Mouse (Mus musculus): Measurements from ENCODE around the gene Cercam. TPM values are rescaled to one million over a fixed set of nuclear protein-coding genes. Genes with fewer than 3 reads are reported as not detected.

Gene Cercam
- polyA plus RNA-seq, 1 experiment, result 21.0 TPM

DNA sequence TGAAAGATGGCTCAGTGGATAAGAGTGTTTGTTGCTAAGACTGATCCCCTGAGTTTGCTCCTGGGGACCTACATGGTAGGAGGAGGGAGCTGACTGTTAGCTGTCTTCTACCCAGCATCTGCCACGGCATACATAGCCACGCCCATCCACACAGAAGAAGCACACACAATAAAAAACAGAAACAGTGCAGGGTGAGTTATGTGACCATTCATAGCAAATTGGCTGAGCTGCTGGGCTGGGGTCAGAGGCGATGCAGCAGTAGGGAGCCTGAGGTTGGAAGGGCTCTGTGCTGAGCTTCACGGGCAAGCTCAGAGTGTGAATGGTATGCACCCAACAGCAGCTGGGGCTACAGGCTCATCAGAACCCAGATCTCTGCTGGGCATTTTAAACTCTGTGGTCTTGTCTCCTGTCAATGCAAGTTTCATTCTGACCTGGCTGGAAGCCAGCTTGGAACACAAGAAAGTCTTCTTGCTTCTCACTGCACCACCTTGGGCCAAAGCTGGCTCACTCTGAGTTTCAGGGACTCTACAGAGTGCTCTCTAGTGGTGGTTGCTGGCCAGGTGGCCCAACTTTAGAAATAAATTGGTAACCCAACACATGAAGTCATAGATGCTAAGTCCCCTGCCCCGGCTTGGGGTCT lies 19.0 kb upstream of the Cercam start:
- Histone ChIP-seq H3K4me1 (ENCODE audit: control insufficient read depth, insufficient read depth, low read length) (no peaks in the 10 kb centered on the region), H3K27ac (ENCODE audit: insufficient read depth, low read length) (no peak overlapping the region), H3K4me3 (ENCODE audit: insufficient read depth, low read length) (no peak overlapping the region)
- TF ChIP-seq CTCF (IDR thresholded peaks at IDR 0.05; ENCODE audit: extremely low read depth, insufficient read depth, low read length), result no peak

DNA sequence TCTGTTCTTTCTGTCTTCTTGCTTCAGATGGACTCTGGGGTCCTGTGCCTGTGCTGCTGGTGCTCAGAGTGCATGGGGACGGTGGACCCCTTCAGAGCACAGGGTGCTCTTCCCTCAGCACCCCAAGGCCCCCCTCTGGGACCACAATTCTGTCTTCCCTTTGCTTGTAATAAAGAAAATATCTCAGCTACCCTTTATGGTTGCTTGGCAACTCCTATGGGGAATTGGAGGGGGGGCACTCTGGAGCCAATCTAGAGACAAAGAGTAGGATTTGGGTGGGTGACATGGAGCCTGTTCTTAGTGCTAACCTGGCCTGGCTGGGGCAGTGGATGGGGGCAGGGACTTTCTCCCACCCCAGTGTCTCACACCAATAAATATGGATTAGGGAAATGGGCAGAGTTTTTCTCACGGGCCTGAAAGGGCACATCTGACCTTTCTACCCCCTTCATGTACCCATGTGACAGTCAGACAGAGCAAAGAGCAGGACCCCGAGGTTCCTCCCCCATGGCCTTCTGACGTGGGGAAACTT lies 15.9 kb upstream of the Cercam start:
- Histone ChIP-seq H3K4me1 (ENCODE audit: control insufficient read depth, insufficient read depth, low read length) (no peaks in the 10 kb centered on the region), H3K27ac (ENCODE audit: insufficient read depth, low read length) (peak overlapping the region; percentile 51; the same call in 1 of the 2 replicates), H3K4me3 (ENCODE audit: insufficient read depth, low read length) (no peak overlapping the region)
- TF ChIP-seq CTCF (IDR thresholded peaks at IDR 0.05; ENCODE audit: extremely low read depth, insufficient read depth, low read length), result no peak
- TF ChIP-seq POLR2A (IDR thresholded peaks at IDR 0.05; ENCODE audit: extremely low read depth, insufficient read depth, low read length), result no peak

DNA sequence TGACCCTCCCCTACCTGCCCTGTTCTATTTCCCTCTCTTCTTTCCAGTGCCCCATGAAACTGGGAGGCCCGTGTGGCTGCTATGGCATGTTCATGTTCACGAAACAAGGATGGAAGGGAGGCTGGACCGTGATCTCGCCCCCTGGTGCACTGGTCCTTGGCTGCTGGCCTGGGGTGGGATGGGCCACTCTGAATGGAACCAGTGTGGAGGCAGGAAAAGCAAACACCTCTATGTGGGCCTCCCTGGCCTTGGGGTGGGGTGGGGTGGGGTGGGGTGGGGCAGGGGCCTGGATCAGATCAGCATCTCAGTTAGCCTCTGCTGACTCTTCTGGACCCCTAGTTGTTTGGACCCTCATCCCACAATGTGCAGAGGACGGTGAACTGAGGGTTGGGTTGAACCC lies 15.2 kb upstream of the Cercam start:
- 0 out of 2 replicates have a peak overlapping the region, but pooled peaks have one; percentile 51 for H3K27ac ChIP-seq (ENCODE audit: insufficient read depth, low read length)
- no peak overlapping the region for H3K4me3 ChIP-seq (ENCODE audit: insufficient read depth, low read length)

DNA sequence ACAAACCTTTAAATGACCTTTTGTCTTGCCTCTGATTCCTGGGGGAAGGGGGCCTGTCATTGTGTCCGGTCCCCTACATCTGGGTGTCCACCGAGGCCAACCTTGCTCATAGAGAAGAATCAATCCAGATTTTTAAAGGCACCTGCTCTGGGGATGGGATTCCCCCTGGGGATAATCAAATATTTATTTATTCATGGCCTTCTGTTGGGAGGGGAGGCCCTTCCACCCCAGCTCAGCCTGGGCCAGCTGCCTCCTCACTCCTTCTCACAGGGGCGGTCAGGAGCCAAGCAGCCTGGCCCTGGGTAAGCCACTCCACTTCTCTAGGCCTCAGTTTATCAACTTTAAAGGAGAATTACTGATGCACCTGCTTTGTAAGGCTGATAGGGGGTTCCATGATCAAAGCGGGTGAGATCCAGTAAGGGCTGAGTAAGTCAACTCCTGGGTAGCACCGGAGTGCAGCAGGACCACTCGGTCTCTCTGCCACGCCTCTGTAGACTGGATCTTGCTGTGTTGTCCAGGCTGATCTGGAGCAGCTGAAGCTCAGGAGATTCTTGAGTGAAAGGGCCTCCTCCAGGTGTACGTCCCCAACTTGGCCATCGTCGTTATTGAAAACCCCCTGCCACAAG lies 13.3 kb upstream of the Cercam start:
- Histone ChIP-seq H3K4me1 (ENCODE audit: control insufficient read depth, insufficient read depth, low read length) (no peaks in the 10 kb centered on the region), H3K4me3 (ENCODE audit: insufficient read depth, low read length) (no peak overlapping the region), H3K27ac (ENCODE audit: insufficient read depth, low read length) (no peak overlapping the region)
- TF ChIP-seq POLR2A (IDR thresholded peaks at IDR 0.05; ENCODE audit: extremely low read depth, insufficient read depth, low read length) (no peak), CTCF (IDR thresholded peaks at IDR 0.05; ENCODE audit: extremely low read depth, insufficient read depth, low read length) (no peak)

More for the DNA sequence above, 15.2 kb upstream of the Cercam start:
- TF ChIP-seq CTCF (IDR thresholded peaks at IDR 0.05; ENCODE audit: extremely low read depth, insufficient read depth, low read length) (no peak), POLR2A (IDR thresholded peaks at IDR 0.05; ENCODE audit: extremely low read depth, insufficient read depth, low read length) (no peak)
- no peaks in the 10 kb centered on the region for H3K4me1 ChIP-seq (ENCODE audit: control insufficient read depth, insufficient read depth, low read length)

DNA sequence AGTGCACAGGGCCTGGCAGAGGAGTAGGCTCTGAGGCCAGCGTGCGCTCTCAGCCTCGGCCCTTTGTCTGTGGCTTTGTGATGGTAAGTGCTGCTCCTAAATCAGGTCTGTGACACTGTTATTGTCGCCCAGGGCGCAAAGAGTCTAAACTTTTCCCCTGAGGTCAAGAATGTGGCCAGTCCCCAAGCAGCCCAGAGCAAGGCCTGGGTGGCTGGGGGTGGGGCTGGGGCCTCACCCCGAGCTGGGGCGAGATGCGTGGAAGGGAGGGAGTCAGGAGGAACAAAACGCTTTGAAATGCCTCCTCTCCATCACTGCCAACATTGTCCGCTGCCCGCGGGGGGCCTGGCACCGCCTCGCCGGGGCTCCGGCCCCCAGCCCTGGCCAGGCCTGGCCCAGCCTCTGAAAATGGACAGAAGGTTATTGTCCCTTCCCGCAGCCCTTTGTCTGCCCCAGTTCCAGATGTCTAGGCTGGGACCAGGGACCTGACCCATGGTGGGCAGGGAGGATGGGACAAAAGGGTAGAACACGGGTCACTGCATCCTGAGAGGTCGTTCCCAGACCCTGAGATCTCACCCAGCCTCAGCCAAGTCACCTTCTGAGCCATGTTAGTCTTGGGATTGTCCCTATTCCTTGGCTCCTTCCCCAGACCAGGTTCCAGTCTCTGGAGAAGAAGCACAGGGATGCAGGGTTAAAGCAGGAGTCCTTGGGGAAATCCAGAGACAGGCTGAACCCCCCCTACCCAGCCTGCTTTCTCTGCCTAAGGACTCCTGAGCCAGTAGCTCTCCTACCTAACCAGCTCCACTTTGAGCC lies 12.3 kb upstream of the Cercam start:
- peak overlapping the region; percentile 87 for H3K27ac ChIP-seq (ENCODE audit: insufficient read depth, low read length)
- H3K4me3 ChIP-seq (ENCODE audit: insufficient read depth, low read length), result no peak overlapping the region
- H3K4me1 ChIP-seq (ENCODE audit: control insufficient read depth, insufficient read depth, low read length), result no peaks in the 10 kb centered on the region
- TF ChIP-seq POLR2A (IDR thresholded peaks at IDR 0.05; ENCODE audit: extremely low read depth, insufficient read depth, low read length) (no peak), CTCF (IDR thresholded peaks at IDR 0.05; ENCODE audit: extremely low read depth, insufficient read depth, low read length) (no peak)

DNA sequence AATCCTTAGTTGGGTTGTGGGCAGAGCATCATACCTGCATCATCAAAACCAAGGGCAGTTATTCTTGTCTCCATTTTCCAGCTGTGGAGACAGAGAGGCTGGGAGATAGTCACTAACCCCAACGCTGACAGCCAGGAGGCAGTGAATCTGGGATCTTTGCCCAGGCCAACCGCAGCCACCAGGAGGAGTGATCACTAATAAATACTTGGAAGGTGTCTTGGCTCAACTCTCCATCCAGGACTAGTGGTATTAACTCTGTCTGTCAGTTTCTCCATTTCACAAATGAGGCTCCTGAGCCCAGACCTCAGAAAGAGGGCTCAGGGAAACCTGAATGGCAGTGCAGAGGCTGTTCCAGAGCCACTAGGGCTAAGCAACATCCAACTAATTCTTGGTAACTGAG lies 11.6 kb upstream of the Cercam start:
- no peak for TF ChIP-seq POLR2A (IDR thresholded peaks at IDR 0.05; ENCODE audit: extremely low read depth, insufficient read depth, low read length)
- TF ChIP-seq CTCF (IDR thresholded peaks at IDR 0.05; ENCODE audit: extremely low read depth, insufficient read depth, low read length), result no peak
- H3K4me3 ChIP-seq (ENCODE audit: insufficient read depth, low read length), result no peak overlapping the region
- peak overlapping the region; percentile 87 for H3K27ac ChIP-seq (ENCODE audit: insufficient read depth, low read length)
- no peaks in the 10 kb centered on the region for H3K4me1 ChIP-seq (ENCODE audit: control insufficient read depth, insufficient read depth, low read length)

DNA sequence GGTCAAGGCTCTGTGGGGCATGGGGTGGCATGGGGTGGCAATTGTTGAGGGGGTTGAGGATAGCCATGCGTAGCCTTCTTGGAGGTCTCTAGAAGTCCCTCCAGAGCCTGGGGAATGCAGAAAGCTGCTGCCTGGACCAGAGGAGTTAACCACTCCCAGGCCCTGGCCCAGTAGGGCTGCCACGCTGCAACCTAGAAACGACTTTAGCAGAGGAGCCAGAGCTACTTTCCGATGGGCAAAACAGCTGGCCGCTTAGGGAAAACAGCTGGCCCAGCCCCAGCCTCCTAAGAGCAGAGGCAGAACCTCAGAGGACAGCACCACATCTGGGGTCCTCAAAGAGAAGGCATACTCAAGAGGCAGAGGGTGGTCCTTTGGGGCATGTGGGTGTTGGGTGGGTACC lies 11.0 kb upstream of the Cercam start:
- Histone ChIP-seq H3K4me1 (ENCODE audit: control insufficient read depth, insufficient read depth, low read length) (no peaks in the 10 kb centered on the region), H3K27ac (ENCODE audit: insufficient read depth, low read length) (peak overlapping the region; percentile 87), H3K4me3 (ENCODE audit: insufficient read depth, low read length) (no peak overlapping the region)
- TF ChIP-seq CTCF (IDR thresholded peaks at IDR 0.05; ENCODE audit: extremely low read depth, insufficient read depth, low read length), result no peak
- no peak for TF ChIP-seq POLR2A (IDR thresholded peaks at IDR 0.05; ENCODE audit: extremely low read depth, insufficient read depth, low read length)

DNA sequence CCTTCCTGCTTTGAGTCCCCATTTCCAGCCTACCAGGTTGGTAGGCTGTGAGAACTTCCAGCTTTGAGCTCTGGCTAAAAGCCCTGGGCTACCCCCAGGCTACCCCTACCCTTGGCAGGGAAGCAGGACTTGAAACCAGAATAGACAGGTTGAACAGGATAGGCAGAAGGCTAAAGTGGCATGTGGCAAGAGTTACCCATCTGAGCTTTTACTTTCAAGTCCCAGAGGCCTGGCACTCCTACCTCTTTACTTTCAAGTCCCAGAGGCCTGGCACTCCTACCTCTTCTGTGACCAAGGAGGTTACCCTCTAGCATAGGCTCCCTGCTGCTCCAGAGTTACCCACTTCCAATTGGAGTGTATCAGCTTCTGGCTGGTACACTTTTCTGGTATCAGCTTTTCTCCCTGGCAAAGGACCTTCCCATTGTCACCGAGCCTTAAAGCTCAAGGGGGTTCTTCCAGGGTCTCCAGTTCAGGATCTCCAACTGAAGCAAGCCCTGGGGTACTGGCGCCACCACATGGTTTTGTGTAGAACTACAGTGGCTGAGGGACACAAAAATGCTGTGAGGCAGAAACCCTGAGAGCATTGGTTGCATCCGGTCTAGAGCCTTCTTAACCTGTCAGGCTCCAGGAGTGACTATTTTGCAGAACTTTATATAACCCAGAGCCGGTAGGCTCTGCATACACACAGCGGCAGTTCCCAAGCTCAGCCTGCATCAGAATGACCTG lies 10.1 kb upstream of the Cercam start:
- no peak overlapping the region for H3K27ac ChIP-seq (ENCODE audit: insufficient read depth, low read length)
- no peak for TF ChIP-seq POLR2A (IDR thresholded peaks at IDR 0.05; ENCODE audit: extremely low read depth, insufficient read depth, low read length)
- TF ChIP-seq CTCF (IDR thresholded peaks at IDR 0.05; ENCODE audit: extremely low read depth, insufficient read depth, low read length), result peak; percentile 75
- H3K4me1 ChIP-seq (ENCODE audit: control insufficient read depth, insufficient read depth, low read length), result no peaks in the 10 kb centered on the region
- no peak overlapping the region for H3K4me3 ChIP-seq (ENCODE audit: insufficient read depth, low read length)

DNA sequence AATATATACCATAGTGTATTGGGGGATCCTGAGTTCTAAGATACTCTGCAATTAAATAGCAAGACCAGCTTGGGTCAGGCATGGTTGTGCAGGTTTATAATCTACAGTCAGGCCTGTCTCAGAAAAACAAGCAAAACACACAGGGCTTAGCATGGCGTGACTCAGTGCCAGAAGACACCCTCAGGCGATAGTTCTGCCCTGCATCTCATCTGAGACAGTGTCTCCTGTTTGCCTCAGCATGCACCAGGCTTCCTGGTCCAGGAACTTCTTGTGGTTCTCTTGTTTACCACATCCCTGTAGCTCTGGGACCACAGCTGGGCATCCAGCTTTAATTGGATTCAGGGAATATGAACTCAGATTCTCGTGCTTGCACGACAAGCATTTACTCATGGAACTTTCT lies 3.8 kb upstream of the Cercam start:
- no peak for TF ChIP-seq CTCF (IDR thresholded peaks at IDR 0.05; ENCODE audit: extremely low read depth, insufficient read depth, low read length)
- no peak for TF ChIP-seq POLR2A (IDR thresholded peaks at IDR 0.05; ENCODE audit: extremely low read depth, insufficient read depth, low read length)
- no peak overlapping the region for H3K4me3 ChIP-seq (ENCODE audit: insufficient read depth, low read length)
- H3K27ac ChIP-seq (ENCODE audit: insufficient read depth, low read length), result no peak overlapping the region
- no peaks in the 10 kb centered on the region for H3K4me1 ChIP-seq (ENCODE audit: control insufficient read depth, insufficient read depth, low read length)
